Mouse (Mus musculus) hindbrain, embryonic 11.5 days (tissue): ENCODE results near the gene En1. TPM values are rescaled to one million over a fixed set of nuclear protein-coding genes. Genes with fewer than 3 reads are reported as not detected.

ENCODE experiments used
- ATAC-seq: fragments of 200-750 bp; cut with Nextera tagmentation; 2 replicates; pipeline ENCODE4 v1.8.0; 2017; ENCODE audit warnings: mild to moderate bottlenecking, moderate TSS enrichment, moderate library complexity; ENCODE audit not compliant: low FRiP score
- DNase-seq: peaks from one replicate; pipeline ENCODE4 v3.0.0-alpha.2; 2015; ENCODE audit warnings: low spot score
- H3K27ac ChIP-seq: fragments of 300-500 bp; sonication (generic); 2 replicates; pipeline ENCODE4 v1.5.1; 2014; ENCODE audit warnings: mild to moderate bottlenecking, low read depth, low read length
- H3K27me3 ChIP-seq: fragments of 300-500 bp; sonication (generic); 2 replicates; pipeline ENCODE4 v1.6.1; 2014; ENCODE audit warnings: mild to moderate bottlenecking, low read length, moderate library complexity, mixed read lengths; ENCODE audit not compliant: control insufficient read depth, insufficient read depth
- H3K36me3 ChIP-seq: fragments of 300-500 bp; sonication (generic); 2 replicates; pipeline ENCODE4 v1.6.1; 2014; ENCODE audit warnings: mild to moderate bottlenecking, low read length, moderate library complexity, mixed read lengths; ENCODE audit not compliant: control insufficient read depth, insufficient read depth
- H3K4me1 ChIP-seq: fragments of 300-500 bp; sonication (generic); replicated peaks from 2 replicates; pipeline ENCODE4 v1.6.1; 2014; ENCODE audit warnings: low read length, mixed read lengths; ENCODE audit not compliant: control insufficient read depth, insufficient read depth
- H3K4me2 ChIP-seq: fragments of 300-500 bp; sonication (generic); replicated peaks from 2 replicates; pipeline ENCODE4 v1.6.1; 2014; ENCODE audit warnings: mild to moderate bottlenecking, low read depth, low read length
- H3K4me3 ChIP-seq: fragments of 300-500 bp; sonication (generic); 2 replicates; pipeline ENCODE4 v1.5.1; 2014; ENCODE audit warnings: low read depth, low read length
- H3K9ac ChIP-seq: fragments of 300-500 bp; sonication (generic); 2 replicates; pipeline ENCODE4 v1.6.1; 2014; ENCODE audit warnings: low read depth, low read length
- H3K9me3 ChIP-seq: fragments of 300-500 bp; sonication (generic); 2 replicates; pipeline ENCODE4 v1.6.1; 2016; ENCODE audit warnings: low read length; ENCODE audit not compliant: control insufficient read depth
- WGBS: fragments of 180-500 bp; shearing (Covaris S2); extraction: QIAGEN DNeasy Blood & Tissue Kit; methylation state at CpG from one replicate; pipeline ENCODE4 v1.1.7; 2014; 5-methylcytosine and 5-hydroxymethylcytosine counted together
- polyA plus RNA-seq: library from polyadenylated mRNA; unstranded; fragments of >200 nt; fragmentation: Nextera tagmentation; extraction: Ambion mirVana; gene quantifications from 2 replicates; pipeline ENCODE4 v1.2.1, GENCODE M21; 2014

The En1 gene
- polyA plus RNA-seq, 1 experiment from 2014 or later: 6.9 TPM

DNA sequence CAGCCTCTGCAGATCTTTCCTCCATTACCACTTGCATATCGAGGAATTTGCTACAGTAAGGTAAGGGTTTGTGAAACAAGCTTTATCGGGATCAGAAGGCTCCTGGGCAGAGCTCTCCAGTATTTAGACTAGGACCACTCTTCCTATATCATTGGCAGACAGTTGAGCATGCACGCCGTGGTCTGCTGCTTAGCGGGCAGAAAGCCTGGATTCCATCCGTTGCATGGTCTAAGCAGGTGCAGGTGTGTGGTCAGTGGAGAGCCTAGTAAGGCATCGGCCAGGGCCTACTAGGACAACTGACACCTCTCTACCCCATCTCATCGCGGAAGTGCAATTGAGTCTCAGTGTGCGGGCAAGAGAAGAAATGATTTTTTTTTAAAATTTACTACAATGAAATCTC, 41.2 kb downstream of the En1 start:
- Histone ChIP-seq H3K36me3 (no peaks in the 10 kb centered on the region), H3K4me1 (0 out of 2 replicates have a peak, but pooled peaks cover 7% of the 10 kb centered on the region), H3K9me3 (no peaks in the 10 kb centered on the region), H3K9ac (peak overlapping the region; percentile 37; the same call in 1 of the 2 replicates), H3K4me2 (peak overlapping the region; percentile 46), H3K27ac (0 out of 2 replicates have a peak overlapping the region, but pooled peaks have one; percentile 10), H3K4me3 (no peak overlapping the region; the same call in 1 of the 2 replicates), H3K27me3 (no peaks in the 10 kb centered on the region)
- 15% methylated on average over 10 of the region's 10 CpGs for WGBS
- ATAC-seq: peak; percentile 43
- peak; percentile 46 for DNase-seq

DNA sequence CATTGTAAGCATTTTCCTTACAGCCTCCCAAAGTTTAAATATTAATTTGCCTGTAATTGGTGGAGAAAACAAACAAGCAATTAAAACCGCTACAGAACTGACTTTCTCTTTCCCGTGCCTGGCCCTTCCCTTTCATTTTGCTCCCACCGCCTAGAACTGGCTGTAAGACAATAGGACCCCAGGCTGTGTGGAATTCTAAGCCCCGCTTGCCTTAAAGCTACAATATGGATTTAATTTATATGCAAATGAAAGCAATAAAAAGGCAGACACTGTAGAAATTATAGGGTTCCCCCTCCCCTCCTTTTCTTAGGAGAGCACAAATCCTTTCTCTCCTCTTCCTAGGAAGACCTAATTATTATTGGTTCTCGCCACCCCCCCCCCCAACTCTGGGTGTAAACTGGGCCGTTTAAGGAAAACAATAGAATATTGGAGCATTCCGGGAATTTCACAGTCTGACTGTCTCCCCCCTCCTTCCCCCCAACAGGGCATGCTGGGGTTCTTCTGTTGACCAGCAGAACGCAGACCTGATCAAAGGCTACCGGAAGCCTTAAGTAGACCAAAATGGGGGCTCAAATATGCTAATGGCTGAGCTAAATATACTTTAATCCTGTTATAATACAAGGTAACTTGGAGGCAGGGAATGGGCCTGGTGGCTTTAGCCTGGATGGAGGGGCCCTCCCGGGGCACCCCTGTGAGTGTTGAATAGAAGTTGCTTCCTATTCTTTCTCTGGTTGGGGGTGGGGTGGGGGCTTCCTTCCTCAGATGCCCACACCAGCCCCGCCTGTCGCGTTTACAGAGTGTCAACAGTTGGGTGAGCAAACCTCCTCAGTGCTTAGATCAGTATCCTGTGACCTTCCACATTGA, 41.9 kb downstream of the En1 start:
- Histone ChIP-seq H3K9ac (peak overlapping the region; percentile 37; the same call in 1 of the 2 replicates), H3K4me1 (0 out of 2 replicates have a peak, but pooled peaks cover 7% of the 10 kb centered on the region), H3K27ac (peak overlapping the region; percentile 10; the same call in 1 of the 2 replicates), H3K4me2 (peak overlapping the region; percentile 46), H3K9me3 (no peaks in the 10 kb centered on the region), H3K36me3 (no peaks in the 10 kb centered on the region), H3K4me3 (no peak overlapping the region; the same call in 1 of the 2 replicates), H3K27me3 (no peaks in the 10 kb centered on the region)
- peak; percentile 60 for DNase-seq
- 5% methylated on average over 13 of the region's 13 CpGs for WGBS
- peak; percentile 85 for ATAC-seq

DNA sequence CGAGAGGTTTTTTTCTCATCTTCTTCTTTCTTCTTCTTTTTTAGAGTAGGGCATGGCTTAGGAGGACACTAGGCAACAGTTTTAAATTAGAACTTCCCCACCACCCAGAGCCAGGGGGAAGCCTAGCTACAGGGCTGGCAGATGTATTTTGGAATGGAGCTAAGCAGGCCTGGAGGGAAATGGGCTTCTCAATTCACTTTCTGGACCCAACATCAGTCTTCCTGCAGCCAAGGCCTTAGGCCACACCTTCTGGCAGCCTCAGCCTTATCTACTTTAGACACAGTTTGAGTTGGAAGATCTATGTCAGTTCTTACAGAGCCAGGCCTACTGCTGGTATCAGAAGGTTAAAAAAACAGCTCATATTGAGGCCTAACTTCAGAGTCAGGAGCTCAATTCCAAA, 42.5 kb downstream of the En1 start:
- Histone ChIP-seq H3K4me2 (no peak overlapping the region; the same call in 1 of the 2 replicates), H3K4me3 (no peak overlapping the region), H3K27me3 (no peaks in the 10 kb centered on the region), H3K9me3 (no peaks in the 10 kb centered on the region), H3K27ac (peak overlapping the region; percentile 36), H3K36me3 (no peaks in the 10 kb centered on the region), H3K9ac (no peak overlapping the region), H3K4me1 (0 out of 2 replicates have a peak, but pooled peaks cover 7% of the 10 kb centered on the region)
- ATAC-seq: peak; percentile 44; the same call in 1 of the 2 replicates
- no peak for DNase-seq
- 24% methylated on average over 1 of the region's 1 CpGs for WGBS

DNA sequence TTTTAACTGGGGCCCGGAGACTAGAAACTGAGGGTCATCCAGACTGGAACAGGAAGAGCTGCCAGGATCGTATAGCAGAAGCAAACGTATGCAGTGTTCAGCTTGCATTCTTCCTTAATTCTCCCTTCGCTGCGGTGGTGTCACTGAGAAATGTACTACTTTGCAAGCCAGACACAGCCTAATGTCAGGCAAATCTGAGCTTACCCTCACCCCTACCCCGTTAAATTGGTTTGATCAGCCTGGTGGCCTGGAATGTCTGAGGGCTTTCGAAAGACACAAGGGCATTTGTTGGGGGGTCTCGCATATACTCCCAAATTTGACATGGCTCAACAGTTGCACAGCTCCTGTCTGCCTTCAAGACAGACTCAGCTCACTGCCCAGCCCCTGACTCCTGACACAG, 47.9 kb downstream of the En1 start:
- Histone ChIP-seq H3K9me3 (no peaks in the 10 kb centered on the region), H3K27ac (no peak overlapping the region), H3K4me1 (no peaks in the 10 kb centered on the region), H3K36me3 (no peaks in the 10 kb centered on the region), H3K27me3 (no peaks in the 10 kb centered on the region), H3K4me2 (no peak overlapping the region), H3K4me3 (no peak overlapping the region), H3K9ac (no peak overlapping the region)
- ATAC-seq (no peak), DNase-seq (no peak)
- WGBS: 60% methylated on average over 8 of the region's 8 CpGs

DNA sequence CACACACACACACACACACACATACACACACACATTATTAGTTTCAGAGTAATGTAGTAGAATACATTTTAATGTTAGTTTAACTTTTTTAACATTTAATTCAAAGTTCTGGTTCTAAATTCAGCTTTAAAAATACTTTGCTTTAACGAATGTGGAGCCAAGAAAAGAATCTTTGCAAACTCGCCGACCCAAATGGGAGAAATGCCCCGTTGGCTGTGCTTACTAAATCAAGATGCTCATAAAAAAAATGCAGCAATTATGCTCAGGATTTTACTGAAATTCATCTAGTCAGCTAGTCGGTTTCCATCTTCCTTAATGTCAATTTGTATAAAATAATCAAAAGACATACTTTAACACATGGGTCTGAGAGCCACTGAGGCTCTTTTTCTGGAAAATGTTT, 49.8 kb downstream of the En1 start:
- WGBS: 83% methylated on average over 5 of the region's 5 CpGs
- H3K9me3 ChIP-seq: no peaks in the 10 kb centered on the region
- ATAC-seq (no peak), DNase-seq (no peak)
- no peak overlapping the region for H3K4me2 ChIP-seq
- no peaks in the 10 kb centered on the region for H3K36me3 ChIP-seq
- H3K27ac ChIP-seq: no peak overlapping the region
- H3K27me3 ChIP-seq: no peaks in the 10 kb centered on the region
- no peak overlapping the region for H3K4me3 ChIP-seq
- no peak overlapping the region for H3K9ac ChIP-seq
- no peaks in the 10 kb centered on the region for H3K4me1 ChIP-seq

GRCm38 (mm10) chr1:120654950-120655396, 52.8 kb downstream of the En1 start:
- Histone ChIP-seq H3K4me3 (no peak overlapping the region), H3K9me3 (no peaks in the 10 kb centered on the region), H3K27me3 (no peaks in the 10 kb centered on the region), H3K4me2 (no peak overlapping the region), H3K27ac (no peak overlapping the region), H3K4me1 (no peaks in the 10 kb centered on the region), H3K9ac (no peak overlapping the region), H3K36me3 (no peaks in the 10 kb centered on the region)
- ATAC-seq (no peak), DNase-seq (no peak)
- 68% methylated on average over 7 of the region's 7 CpGs for WGBS

Other genes starting within 250 kb of the En1 start
- gene Marco, start 97.4 kb upstream of the En1 start, polyA plus RNA-seq: 0.17 and 0.37 TPM in 2 replicates